10 mouse cellular contexts compared by ENCODE assay signal in the genomic region with DNA sequence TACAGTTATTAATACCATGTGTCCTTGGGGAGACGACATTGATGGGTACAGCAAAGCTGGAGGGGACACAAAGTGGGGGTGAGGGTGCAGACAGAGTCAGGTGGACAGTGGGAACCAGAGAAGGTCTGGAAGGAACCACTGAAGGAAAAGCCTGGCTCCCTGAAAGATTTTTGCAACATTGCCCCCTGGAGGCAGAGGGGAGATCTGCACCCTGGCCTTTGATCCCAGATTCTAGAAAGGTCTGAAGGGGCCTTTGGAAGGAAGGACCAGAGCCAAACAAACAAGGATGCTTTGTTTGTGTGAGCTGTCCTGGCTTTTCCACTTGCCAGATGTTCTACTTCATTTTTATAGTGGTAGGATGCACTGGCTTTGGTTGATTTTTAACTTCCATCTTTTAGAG. TPM values are rescaled to one million over a fixed set of nuclear protein-coding genes. Genes with fewer than 3 reads are reported as not detected.
A peak's percentile ranks its signal among the peaks of the same experiment; 100 is the strongest.
DNase-seq lines count a peak whose midpoint lies in the region; ATAC-seq lines count a peak whose summit lies in the region.
"Had no signal": no experiment of that assay in that cellular context is flagged by ENCODE, and none has a peak within 500 bp of the region (broad histone marks: within the 10 kb centered on the region; RNA-seq: fewer than 3 reads in every experiment).

No protein-coding gene starts in this region.

- H3K27ac ChIP-seq in heart, embryonic 11.5 days (ENCODE audit: low read depth, low read length), result no peak overlapping the region
- no peak overlapping the region for H3K27ac ChIP-seq in kidney, embryonic 14.5 days (ENCODE audit: low read depth, low read length)
- H3K27ac ChIP-seq: embryonic facial prominence, embryonic 12.5 days; limb, embryonic 13.5 days had no signal

- H3K9me3 ChIP-seq in heart, embryonic 11.5 days (replicated peaks; ENCODE audit: control insufficient read depth, low read length), result no peaks in the 10 kb centered on the region
- no peaks in the 10 kb centered on the region for H3K9me3 ChIP-seq in kidney, embryonic 14.5 days (ENCODE audit: control insufficient read depth, low read length)
- H3K9me3 ChIP-seq: embryonic facial prominence, embryonic 12.5 days; limb, embryonic 13.5 days had no signal

- no peak overlapping the region for H3K4me3 ChIP-seq in heart, embryonic 11.5 days (ENCODE audit: low read depth, low read length)
- H3K4me3 ChIP-seq in kidney, embryonic 14.5 days (ENCODE audit: low read length), result no peak overlapping the region
- H3K4me3 ChIP-seq: embryonic facial prominence, embryonic 12.5 days; limb, embryonic 13.5 days had no signal

- WGBS in heart, embryonic 11.5 days (ENCODE audit: insufficient replicate concordance), result 29% methylated on average over 1 of the region's 1 CpGs
- WGBS in kidney, embryonic 14.5 days, result 24% methylated on average over 1 of the region's 1 CpGs

- no peak for ATAC-seq in heart, embryonic 11.5 days (replicated peaks; ENCODE audit: insufficient number of reproducible peaks, low FRiP score, low TSS enrichment)
- ATAC-seq in kidney, embryonic 14.5 days (ENCODE audit: low FRiP score, low TSS enrichment), result 0 out of 2 replicates have a peak, but pooled peaks have one; percentile 36

- peak; percentile 74 to 91 for DNase-seq in heart, adult 18-20 months
- peak; percentile 43 for DNase-seq in A20 (ENCODE audit: low read depth, low spot score)
- peak; percentile 60 for DNase-seq in adipocyte (ENCODE audit: low spot score)
- peak; percentile 62 for DNase-seq in embryo, embryonic 11 days
- DNase-seq in lung, postnatal 4 days, result peak; percentile 39 to 70
- peak; percentile 21 to 46 for DNase-seq in thymus, postnatal 36 days

- peaks cover 13% of the 10 kb centered on the region for H3K4me1 ChIP-seq in heart, embryonic 11.5 days (ENCODE audit: control insufficient read depth, insufficient read depth, low read length)
- peaks cover 4% of the 10 kb centered on the region; the same call in 1 of the 2 replicates for H3K4me1 ChIP-seq in kidney, embryonic 14.5 days (ENCODE audit: control insufficient read depth, insufficient read depth, low read length)

- H3K9ac ChIP-seq in heart, embryonic 11.5 days (ENCODE audit: low read depth, low read length), result no peak overlapping the region
- H3K9ac ChIP-seq in kidney, embryonic 14.5 days (ENCODE audit: low read depth, low read length), result no peak overlapping the region
- H3K9ac ChIP-seq: embryonic facial prominence, embryonic 12.5 days; limb, embryonic 13.5 days had no signal

- no peak overlapping the region for H3K4me2 ChIP-seq in heart, embryonic 11.5 days
- no peak overlapping the region for H3K4me2 ChIP-seq in kidney, embryonic 14.5 days (replicated peaks; ENCODE audit: low read depth, low read length)
- H3K4me2 ChIP-seq: embryonic facial prominence, embryonic 12.5 days; limb, embryonic 13.5 days had no signal

- H3K27me3 ChIP-seq in heart, embryonic 11.5 days (ENCODE audit: control insufficient read depth, insufficient read depth, low read length), result peaks cover 6% of the 10 kb centered on the region; the same call in 1 of the 2 replicates
- no peaks in the 10 kb centered on the region for H3K27me3 ChIP-seq in kidney, embryonic 14.5 days (ENCODE audit: control insufficient read depth, insufficient read depth, low read length)
- H3K27me3 ChIP-seq: embryonic facial prominence, embryonic 12.5 days had no signal

- H3K36me3 ChIP-seq in heart, embryonic 11.5 days (ENCODE audit: control insufficient read depth, insufficient read depth, low read length), result no peaks in the 10 kb centered on the region
- no peaks in the 10 kb centered on the region for H3K36me3 ChIP-seq in kidney, embryonic 14.5 days (ENCODE audit: control insufficient read depth, insufficient read depth, low read length)
- H3K36me3 ChIP-seq: embryonic facial prominence, embryonic 12.5 days; limb, embryonic 13.5 days had no signal

RNA-seq across cellular contexts. Expression of gene Slco2b1, which starts 0.7 kb away (rescaled TPM):
- 1 to 10 TPM; 9.2 to 9.7 TPM for total RNA-seq in heart, adult 18-20 months (2021)
- 0.36 and 0.39 TPM in 2 replicates for polyA plus RNA-seq in heart, embryonic 11.5 days (2014; fragmentation: Nextera tagmentation; extraction: Ambion mirVana)
- 0.90 and 1.2 TPM in 2 replicates for polyA plus RNA-seq in kidney, embryonic 14.5 days (2014; fragmentation: Nextera tagmentation; extraction: Ambion mirVana)

RNA-seq across cellular contexts. Expression of gene Olfr520, which starts 19.6 kb away (rescaled TPM):
- total RNA-seq in heart, adult 18-20 months (2021), result not detected
- polyA plus RNA-seq in heart, embryonic 11.5 days (2014; fragmentation: Nextera tagmentation; extraction: Ambion mirVana), result not detected in 2 replicates
- not detected in 2 replicates for polyA plus RNA-seq in kidney, embryonic 14.5 days (2014; fragmentation: Nextera tagmentation; extraction: Ambion mirVana)
- polyA plus RNA-seq: embryonic facial prominence, embryonic 12.5 days; limb, embryonic 13.5 days had no signal

RNA-seq across cellular contexts. Expression of gene Olfr521, which starts 52.8 kb away (rescaled TPM):
- not detected for total RNA-seq in heart, adult 18-20 months (2021)
- polyA plus RNA-seq in heart, embryonic 11.5 days (2014; fragmentation: Nextera tagmentation; extraction: Ambion mirVana), result not detected in 2 replicates
- polyA plus RNA-seq in kidney, embryonic 14.5 days (2014; fragmentation: Nextera tagmentation; extraction: Ambion mirVana), result not detected in 2 replicates
- polyA plus RNA-seq: embryonic facial prominence, embryonic 12.5 days; limb, embryonic 13.5 days had no signal
